Mouse (Mus musculus) kidney, adult 2 months (tissue): ENCODE data around the gene Nbl1. TPM values are rescaled to one million over a fixed set of nuclear protein-coding genes. Genes with fewer than 3 reads are reported as not detected.

Source experiments
- DNase-seq: peaks from one replicate; pipeline ENCODE4 v3.0.0; 2021
- H3K27ac ChIP-seq: fragments of 200-500 bp; 2 replicates; pipeline ENCODE4 v1.5.1; 2012; ENCODE audit warnings: low read depth, low read length, control low read depth, inconsistent platforms; ENCODE audit not compliant: insufficient read depth
- H3K27me3 ChIP-seq: fragments of 200-500 bp; replicated peaks from 2 replicates; pipeline ENCODE4 v1.6.1; 2012; ENCODE audit warnings: mild to moderate bottlenecking, moderate library complexity, low read length, inconsistent platforms; ENCODE audit not compliant: control insufficient read depth, insufficient read depth
- H3K36me3 ChIP-seq: fragments of 200-500 bp; 2 replicates; pipeline ENCODE4 v1.6.1; 2012; ENCODE audit warnings: mild to moderate bottlenecking, moderate library complexity, low read length, inconsistent platforms; ENCODE audit not compliant: control insufficient read depth, insufficient read depth
- H3K4me1 ChIP-seq: fragments of 200-500 bp; 2 replicates; pipeline ENCODE4 v1.6.1; 2011; ENCODE audit warnings: low read length; ENCODE audit not compliant: control insufficient read depth, insufficient read depth
- H3K4me3 ChIP-seq: fragments of 200-500 bp; 2 replicates; pipeline ENCODE4 v1.5.1; 2011; ENCODE audit warnings: mild to moderate bottlenecking, low read depth, low read length, control low read depth; ENCODE audit not compliant: insufficient read depth
- CTCF ChIP-seq: fragments of 200-500 bp; conservative IDR thresholded peaks from 2 replicates; pipeline ENCODE4 v1.5.1; 2011; ENCODE audit warnings: low read depth, mild to moderate bottlenecking, control low read depth, low read length, moderate library complexity, mixed read lengths; ENCODE audit not compliant: insufficient read depth, insufficient read length
- POLR2A ChIP-seq: fragments of 200-500 bp; IDR thresholded peaks from one replicate; pipeline ENCODE4 v1.6.1; 2011; ENCODE audit warnings: low read depth, low read length, control low read depth
- WGBS: fragments of 180-500 bp; shearing (Covaris S2); methylation state at CpG from one replicate; pipeline ENCODE4 v1.1.7; 2018; 5-methylcytosine and 5-hydroxymethylcytosine counted together
- polyA plus RNA-seq: library from polyadenylated mRNA; depleted of rRNA; stranded (reverse); fragments of >200 nt; gene quantifications from 2 replicates; pipeline ENCODE4 v1.2.3, GENCODE M21; 2012

Nbl1 gene
- polyA plus RNA-seq, 1 experiment = 35.7 TPM

DNA sequence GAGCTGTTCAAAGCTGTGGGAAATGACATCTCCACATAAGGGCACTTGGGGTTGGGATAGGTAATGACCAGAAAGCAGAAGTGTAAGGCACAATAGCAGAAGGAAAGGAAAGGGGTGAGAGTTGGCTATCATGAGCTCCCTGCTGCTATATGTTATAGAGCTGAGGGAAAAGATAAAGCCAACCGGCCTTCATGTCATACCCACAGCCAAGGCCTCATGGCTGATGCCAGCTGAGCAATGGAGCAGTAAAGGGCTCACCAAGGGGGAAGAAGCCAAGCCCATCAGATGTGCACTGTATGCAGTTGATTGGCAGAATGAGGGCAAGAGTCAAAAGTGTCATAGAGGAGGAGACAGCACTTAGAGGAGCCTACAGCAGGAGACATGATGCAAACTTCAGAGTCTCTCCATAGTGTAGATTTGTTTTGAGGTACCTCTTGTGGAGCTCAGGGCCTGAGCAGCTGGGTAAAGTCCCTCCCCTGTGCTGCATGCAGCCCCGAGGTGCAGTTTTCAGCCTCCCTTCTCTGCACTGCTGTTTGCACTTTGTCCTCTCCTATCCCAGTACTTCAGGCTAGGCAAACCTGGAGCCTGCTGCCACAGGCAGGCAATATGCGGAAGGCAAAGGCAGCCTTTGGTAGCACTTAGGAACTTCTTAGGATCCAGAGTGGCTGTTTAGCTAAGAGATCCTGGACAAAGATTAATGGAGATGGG is 23.7 kb upstream of the Nbl1 start:
- no peaks in the 10 kb centered on the region for H3K27me3 ChIP-seq
- H3K27ac ChIP-seq = peak overlapping the region; percentile 51
- WGBS = 46% methylated on average over 3 of the region's 3 CpGs

DNA sequence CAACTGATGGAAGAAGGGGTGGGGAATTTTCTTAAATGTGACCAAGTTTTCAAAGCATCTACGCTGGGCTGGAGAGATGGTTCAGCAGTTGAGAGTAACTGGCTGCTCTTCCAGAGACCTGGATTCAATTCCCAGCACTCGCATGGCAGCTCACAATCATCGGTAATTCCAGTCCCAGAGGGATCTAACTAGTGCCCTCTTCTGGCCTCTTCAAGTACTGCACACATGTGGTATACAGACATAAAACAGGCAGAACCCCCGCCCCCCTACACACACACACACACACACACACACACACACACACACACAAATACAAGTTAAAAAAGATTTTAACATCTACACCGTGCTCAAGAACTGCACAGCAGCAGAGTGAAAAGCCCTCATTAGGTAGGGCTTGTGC is 22.9 kb upstream of the Nbl1 start:
- TF ChIP-seq POLR2A (no peak), CTCF (peak; percentile 20; the same call in 1 of the 2 replicates)
- Histone ChIP-seq H3K4me1 (peaks cover 65% of the 10 kb centered on the region), H3K27me3 (no peaks in the 10 kb centered on the region), H3K27ac (no peak overlapping the region), H3K36me3 (no peaks in the 10 kb centered on the region), H3K4me3 (no peak overlapping the region)
- DNase-seq = no peak
- 89% methylated on average over 5 of the region's 5 CpGs for WGBS

More for the DNA sequence above, 23.7 kb upstream of the Nbl1 start:
- Histone ChIP-seq H3K4me3 (no peak overlapping the region), H3K36me3 (no peaks in the 10 kb centered on the region), H3K4me1 (peaks cover 63% of the 10 kb centered on the region)
- DNase-seq = peak; percentile 70
- TF ChIP-seq POLR2A (no peak), CTCF (no peak)

GRCm38 (mm10) chr4:139112482-139112881 is 19.7 kb upstream of the Nbl1 start:
- 38% methylated on average over 3 of the region's 3 CpGs for WGBS
- H3K4me3 ChIP-seq = no peak overlapping the region
- H3K27ac ChIP-seq = peak overlapping the region; percentile 98
- peak; percentile 61 for DNase-seq
- TF ChIP-seq CTCF = no peak
- no peak for TF ChIP-seq POLR2A
- no peaks in the 10 kb centered on the region for H3K27me3 ChIP-seq
- H3K4me1 ChIP-seq = peaks cover 65% of the 10 kb centered on the region
- no peaks in the 10 kb centered on the region for H3K36me3 ChIP-seq

DNA sequence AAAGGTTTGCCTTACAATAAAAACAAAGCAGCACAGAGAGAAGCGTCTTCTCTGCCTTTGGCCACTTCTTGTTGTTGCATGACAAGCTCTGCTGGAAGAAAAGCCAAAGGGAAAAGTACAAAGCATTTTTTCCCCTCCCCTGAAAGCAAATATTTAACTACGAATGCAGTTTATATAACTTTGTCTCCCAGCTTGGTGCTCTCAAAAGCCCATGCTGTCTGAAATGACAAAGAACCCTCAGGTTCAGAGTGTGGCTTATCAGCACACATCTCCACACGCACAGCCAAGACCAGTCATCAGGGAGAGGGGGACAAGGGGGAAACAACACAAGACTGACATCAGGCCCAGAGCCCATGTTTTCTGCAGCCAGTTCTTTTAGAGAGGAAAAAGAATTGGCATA is 18.6 kb upstream of the Nbl1 start:
- DNase-seq = peak; percentile 84
- 0 out of 2 replicates have a peak overlapping the region, but pooled peaks have one; percentile 13 for H3K4me3 ChIP-seq
- TF ChIP-seq CTCF = no peak
- TF ChIP-seq POLR2A = no peak
- 13% methylated on average over 3 of the region's 3 CpGs for WGBS
- peak overlapping the region; percentile 98 for H3K27ac ChIP-seq
- no peaks in the 10 kb centered on the region for H3K27me3 ChIP-seq
- H3K4me1 ChIP-seq = peaks cover 58% of the 10 kb centered on the region
- no peaks in the 10 kb centered on the region for H3K36me3 ChIP-seq

DNA sequence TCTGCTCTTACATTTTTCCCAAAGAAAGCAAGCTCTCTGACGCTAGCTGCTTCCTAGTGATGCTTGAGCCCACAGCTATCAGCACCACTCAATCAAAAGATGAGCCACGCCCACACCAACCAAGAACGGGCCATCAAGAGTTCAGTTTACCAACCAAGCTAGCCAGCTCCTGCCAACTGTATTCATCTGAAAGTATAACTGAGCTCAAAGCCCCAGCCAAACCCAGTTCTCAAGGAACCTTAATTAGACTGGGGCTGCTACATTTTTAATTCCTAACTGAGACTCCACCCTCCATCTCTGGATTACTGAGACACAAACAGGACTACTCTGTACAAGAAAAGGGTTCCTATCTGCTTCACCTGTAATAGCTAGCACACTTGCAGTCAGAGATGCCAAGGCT is 18.1 kb upstream of the Nbl1 start:
- WGBS = 29% methylated on average over 3 of the region's 3 CpGs
- TF ChIP-seq CTCF (no peak), POLR2A (no peak)
- DNase-seq = peak; percentile 75
- Histone ChIP-seq H3K4me1 (peaks cover 57% of the 10 kb centered on the region), H3K27me3 (no peaks in the 10 kb centered on the region), H3K4me3 (no peak overlapping the region), H3K27ac (peak overlapping the region; percentile 98), H3K36me3 (no peaks in the 10 kb centered on the region)

DNA sequence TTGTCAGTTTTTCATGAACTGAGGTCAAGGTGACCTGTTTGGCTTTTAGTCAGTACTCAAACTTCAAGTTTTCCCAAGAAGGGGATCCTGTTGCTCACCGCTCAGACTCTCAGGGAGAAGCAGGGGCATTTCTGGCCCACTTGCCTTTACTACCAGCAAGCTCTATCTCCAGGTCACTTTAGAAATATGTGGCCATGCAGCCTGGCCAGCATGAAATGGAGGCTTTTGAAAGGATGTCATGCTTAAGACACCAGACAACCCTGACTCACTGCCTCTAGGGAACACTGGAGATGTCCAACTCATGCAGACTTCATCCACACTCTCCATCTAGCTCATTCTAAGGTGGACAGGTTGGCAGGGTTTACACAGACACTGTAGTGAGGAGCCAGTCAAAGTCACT is 12.7 kb upstream of the Nbl1 start:
- TF ChIP-seq POLR2A (no peak), CTCF (no peak)

GRCm38 (mm10) chr4:139101546-139101945 is 8.8 kb upstream of the Nbl1 start:
- Histone ChIP-seq H3K36me3 (no peaks in the 10 kb centered on the region), H3K4me3 (no peak overlapping the region), H3K27ac (no peak overlapping the region), H3K27me3 (no peaks in the 10 kb centered on the region), H3K4me1 (0 out of 2 replicates have a peak, but pooled peaks cover 3% of the 10 kb centered on the region)
- no peak for DNase-seq
- TF ChIP-seq CTCF (no peak), POLR2A (no peak)
- 79% methylated on average over 6 of the region's 6 CpGs for WGBS

More for the DNA sequence above, 12.7 kb upstream of the Nbl1 start:
- Histone ChIP-seq H3K4me1 (peaks cover 20% of the 10 kb centered on the region), H3K27ac (no peak overlapping the region), H3K27me3 (no peaks in the 10 kb centered on the region), H3K4me3 (no peak overlapping the region), H3K36me3 (no peaks in the 10 kb centered on the region)
- DNase-seq = no peak
- 83% methylated on average over 1 of the region's 1 CpGs for WGBS
